Mouse (Mus musculus): Measurements from ENCODE around the gene Capn2. TPM values are rescaled to one million over a fixed set of nuclear protein-coding genes. Genes with fewer than 3 reads are reported as not detected.
A peak's percentile ranks its signal among the peaks of the same experiment; 100 is the strongest.

Capn2 gene
- polyA plus RNA-seq, 1 experiment from 2014 or later: 89.2 TPM

GRCm38 (mm10) chr1:182511073-182511472, 6.3 kb downstream of the Capn2 start:
- Histone ChIP-seq H3K36me3 (ENCODE audit: control insufficient read depth, insufficient read depth, low read length) (peaks cover 30% of the 10 kb centered on the region), H3K9me3 (ENCODE audit: control insufficient read depth, low read depth, low read length) (no peaks in the 10 kb centered on the region)
- 78% methylated on average over 2 of the region's 2 CpGs for whole genome bisulfite sequencing

GRCm38 (mm10) chr1:182509110-182509797, 8.2 kb downstream of the Capn2 start:
- 65% methylated on average over 10 of the region's 10 CpGs for WGBS
- Histone ChIP-seq H3K27ac (ENCODE audit: low read length) (no peak overlapping the region), H3K4me2 (replicated peaks; ENCODE audit: low read depth, low read length) (no peak overlapping the region), H3K4me1 (ENCODE audit: control insufficient read depth, insufficient read depth, low read length) (peaks cover 15% of the 10 kb centered on the region), H3K9ac (replicated peaks; ENCODE audit: low read depth, low read length) (no peak overlapping the region), H3K27me3 (ENCODE audit: control insufficient read depth, insufficient read depth, low read length) (no peaks in the 10 kb centered on the region), H3K4me3 (ENCODE audit: low read depth, low read length) (no peak overlapping the region), H3K9me3 (ENCODE audit: control insufficient read depth, low read depth, low read length) (no peaks in the 10 kb centered on the region), H3K36me3 (ENCODE audit: control insufficient read depth, insufficient read depth, low read length) (peaks cover 32% of the 10 kb centered on the region)
- ATAC-seq (ENCODE audit: insufficient number of reproducible peaks, insufficient read depth, low FRiP score, low read depth): no peak

More at GRCm38 (mm10) chr1:182511073-182511472, 6.3 kb downstream of the Capn2 start:
- Histone ChIP-seq H3K4me2 (replicated peaks; ENCODE audit: low read depth, low read length) (no peak overlapping the region), H3K27ac (ENCODE audit: low read length) (no peak overlapping the region), H3K4me3 (ENCODE audit: low read depth, low read length) (no peak overlapping the region), H3K4me1 (ENCODE audit: control insufficient read depth, insufficient read depth, low read length) (peaks cover 13% of the 10 kb centered on the region), H3K27me3 (ENCODE audit: control insufficient read depth, insufficient read depth, low read length) (no peaks in the 10 kb centered on the region), H3K9ac (replicated peaks; ENCODE audit: low read depth, low read length) (no peak overlapping the region)
- ATAC-seq (ENCODE audit: insufficient number of reproducible peaks, insufficient read depth, low FRiP score, low read depth): no peak

GRCm38 (mm10) chr1:182506229-182506986, 11.0 kb downstream of the Capn2 start:
- no peak overlapping the region for H3K9ac ChIP-seq (replicated peaks; ENCODE audit: low read depth, low read length)
- peaks cover 29% of the 10 kb centered on the region for H3K4me1 ChIP-seq (ENCODE audit: control insufficient read depth, insufficient read depth, low read length)
- no peaks in the 10 kb centered on the region for H3K27me3 ChIP-seq (ENCODE audit: control insufficient read depth, insufficient read depth, low read length)
- H3K27ac ChIP-seq (ENCODE audit: low read length): peak overlapping the region; percentile 84
- no peaks in the 10 kb centered on the region for H3K9me3 ChIP-seq (ENCODE audit: control insufficient read depth, low read depth, low read length)
- peak; percentile 75; the same call in 1 of the 2 replicates for ATAC-seq (ENCODE audit: insufficient number of reproducible peaks, insufficient read depth, low FRiP score, low read depth)
- peaks cover 23% of the 10 kb centered on the region for H3K36me3 ChIP-seq (ENCODE audit: control insufficient read depth, insufficient read depth, low read length)
- H3K4me2 ChIP-seq (replicated peaks; ENCODE audit: low read depth, low read length): no peak overlapping the region
- no peak overlapping the region for H3K4me3 ChIP-seq (ENCODE audit: low read depth, low read length)
- 32% methylated on average over 7 of the region's 7 CpGs for WGBS

GRCm38 (mm10) chr1:182505291-182505690, 12.1 kb downstream of the Capn2 start:
- H3K4me3 ChIP-seq (ENCODE audit: low read depth, low read length): no peak overlapping the region
- WGBS: 86% methylated on average over 3 of the region's 3 CpGs
- ATAC-seq (ENCODE audit: insufficient number of reproducible peaks, insufficient read depth, low FRiP score, low read depth): no peak
- peaks cover 29% of the 10 kb centered on the region for H3K4me1 ChIP-seq (ENCODE audit: control insufficient read depth, insufficient read depth, low read length)
- H3K36me3 ChIP-seq (ENCODE audit: control insufficient read depth, insufficient read depth, low read length): peaks cover 14% of the 10 kb centered on the region
- no peak overlapping the region for H3K27ac ChIP-seq (ENCODE audit: low read length)
- H3K27me3 ChIP-seq (ENCODE audit: control insufficient read depth, insufficient read depth, low read length): no peaks in the 10 kb centered on the region
- H3K9ac ChIP-seq (replicated peaks; ENCODE audit: low read depth, low read length): no peak overlapping the region
- H3K9me3 ChIP-seq (ENCODE audit: control insufficient read depth, low read depth, low read length): no peaks in the 10 kb centered on the region
- no peak overlapping the region for H3K4me2 ChIP-seq (replicated peaks; ENCODE audit: low read depth, low read length)

- Histone ChIP-seq H3K9me3 (ENCODE audit: control insufficient read depth, low read depth, low read length) (no peaks in the 10 kb centered on the region), H3K36me3 (ENCODE audit: control insufficient read depth, insufficient read depth, low read length) (peaks cover 5% of the 10 kb centered on the region; the same call in 1 of the 2 replicates), H3K27me3 (ENCODE audit: control insufficient read depth, insufficient read depth, low read length) (no peaks in the 10 kb centered on the region), H3K27ac (ENCODE audit: low read length) (peak overlapping the region; percentile 64; the same call in 1 of the 2 replicates), H3K4me2 (replicated peaks; ENCODE audit: low read depth, low read length) (no peak overlapping the region), H3K9ac (replicated peaks; ENCODE audit: low read depth, low read length) (no peak overlapping the region), H3K4me1 (ENCODE audit: control insufficient read depth, insufficient read depth, low read length) (peaks cover 35% of the 10 kb centered on the region), H3K4me3 (ENCODE audit: low read depth, low read length) (no peak overlapping the region)
- 6% methylated on average over 4 of the region's 4 CpGs for WGBS
- ATAC-seq (ENCODE audit: insufficient number of reproducible peaks, insufficient read depth, low FRiP score, low read depth): peak; percentile 47; the same call in 1 of the 2 replicates
Observed at GRCm38 (mm10) chr1:182504223-182504622, 13.2 kb downstream of the Capn2 start.

GRCm38 (mm10) chr1:182503206-182503900, 14.1 kb downstream of the Capn2 start:
- no peak for ATAC-seq (ENCODE audit: insufficient number of reproducible peaks, insufficient read depth, low FRiP score, low read depth)
- Histone ChIP-seq H3K4me1 (ENCODE audit: control insufficient read depth, insufficient read depth, low read length) (peaks cover 36% of the 10 kb centered on the region), H3K4me3 (ENCODE audit: low read depth, low read length) (no peak overlapping the region), H3K9ac (replicated peaks; ENCODE audit: low read depth, low read length) (no peak overlapping the region), H3K27me3 (ENCODE audit: control insufficient read depth, insufficient read depth, low read length) (no peaks in the 10 kb centered on the region), H3K9me3 (ENCODE audit: control insufficient read depth, low read depth, low read length) (no peaks in the 10 kb centered on the region), H3K4me2 (replicated peaks; ENCODE audit: low read depth, low read length) (no peak overlapping the region), H3K27ac (ENCODE audit: low read length) (peak overlapping the region; percentile 61; the same call in 1 of the 2 replicates), H3K36me3 (ENCODE audit: control insufficient read depth, insufficient read depth, low read length) (peaks cover 2% of the 10 kb centered on the region)
- 81% methylated on average over 13 of the region's 13 CpGs for WGBS

- Histone ChIP-seq H3K9me3 (ENCODE audit: control insufficient read depth, low read depth, low read length) (no peaks in the 10 kb centered on the region), H3K4me3 (ENCODE audit: low read depth, low read length) (no peak overlapping the region), H3K9ac (replicated peaks; ENCODE audit: low read depth, low read length) (no peak overlapping the region), H3K36me3 (ENCODE audit: control insufficient read depth, insufficient read depth, low read length) (peaks cover 2% of the 10 kb centered on the region), H3K4me1 (ENCODE audit: control insufficient read depth, insufficient read depth, low read length) (peaks cover 41% of the 10 kb centered on the region), H3K27me3 (ENCODE audit: control insufficient read depth, insufficient read depth, low read length) (no peaks in the 10 kb centered on the region), H3K4me2 (replicated peaks; ENCODE audit: low read depth, low read length) (no peak overlapping the region), H3K27ac (ENCODE audit: low read length) (no peak overlapping the region)
- 84% methylated on average over 7 of the region's 7 CpGs for WGBS
- no peak for ATAC-seq (ENCODE audit: insufficient number of reproducible peaks, insufficient read depth, low FRiP score, low read depth)
Observed at GRCm38 (mm10) chr1:182502491-182503050, 14.8 kb downstream of the Capn2 start.

- ATAC-seq (ENCODE audit: insufficient number of reproducible peaks, insufficient read depth, low FRiP score, low read depth): no peak
- no peak overlapping the region for H3K27ac ChIP-seq (ENCODE audit: low read length)
- H3K4me1 ChIP-seq (ENCODE audit: control insufficient read depth, insufficient read depth, low read length): peaks cover 46% of the 10 kb centered on the region
- H3K4me3 ChIP-seq (ENCODE audit: low read depth, low read length): no peak overlapping the region
- no peak overlapping the region for H3K4me2 ChIP-seq (replicated peaks; ENCODE audit: low read depth, low read length)
- H3K36me3 ChIP-seq (ENCODE audit: control insufficient read depth, insufficient read depth, low read length): peaks cover 2% of the 10 kb centered on the region
- 81% methylated on average over 7 of the region's 7 CpGs for WGBS
- H3K9me3 ChIP-seq (ENCODE audit: control insufficient read depth, low read depth, low read length): no peaks in the 10 kb centered on the region
- H3K27me3 ChIP-seq (ENCODE audit: control insufficient read depth, insufficient read depth, low read length): no peaks in the 10 kb centered on the region
- H3K9ac ChIP-seq (replicated peaks; ENCODE audit: low read depth, low read length): no peak overlapping the region
Observed at GRCm38 (mm10) chr1:182501815-182502405, 15.5 kb downstream of the Capn2 start.

Measured in stomach, embryonic 14.5 days (tissue).